Mouse (Mus musculus) ES-CJ7 (cell line): ENCODE measurements at regions not wholly inside any gene's neighbourhood (a gene's known extent, or its start where the extent isn't known, plus 50 kb on each side); places are given as distances from the start of the nearest gene placed in this dataset.

ENCODE experiments used
- DNase-seq: peaks from one replicate; pipeline ENCODE4 v3.0.0; 2011; ENCODE audit warnings: low read depth, low spot score

DNA sequence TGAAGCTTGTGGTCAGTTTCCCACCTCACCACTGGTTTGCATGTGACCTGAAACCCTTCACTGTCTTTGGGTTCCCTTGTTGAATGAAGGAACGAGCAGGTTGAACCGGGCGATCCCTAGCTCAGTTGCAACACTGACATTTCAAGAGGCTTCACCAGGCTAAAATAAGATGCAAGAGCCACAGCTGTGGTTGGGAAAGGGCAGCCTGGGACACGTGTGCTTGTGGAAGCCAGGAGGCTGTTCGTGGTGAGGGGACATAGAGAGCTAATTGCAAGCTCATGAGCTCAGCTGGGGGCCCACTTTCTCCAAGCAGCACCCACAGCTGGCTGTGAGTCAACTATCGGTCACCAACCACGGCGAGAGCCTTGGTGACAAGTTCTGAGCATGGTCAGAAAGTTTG is 64.8 kb upstream of the 1600014C23Rik start:
- DNase-seq, result no peak

- no peak for DNase-seq
These were observed 63.5 kb upstream of the 1600014C23Rik start for GRCm38 (mm10) chr17:45797121-45797520.

DNA sequence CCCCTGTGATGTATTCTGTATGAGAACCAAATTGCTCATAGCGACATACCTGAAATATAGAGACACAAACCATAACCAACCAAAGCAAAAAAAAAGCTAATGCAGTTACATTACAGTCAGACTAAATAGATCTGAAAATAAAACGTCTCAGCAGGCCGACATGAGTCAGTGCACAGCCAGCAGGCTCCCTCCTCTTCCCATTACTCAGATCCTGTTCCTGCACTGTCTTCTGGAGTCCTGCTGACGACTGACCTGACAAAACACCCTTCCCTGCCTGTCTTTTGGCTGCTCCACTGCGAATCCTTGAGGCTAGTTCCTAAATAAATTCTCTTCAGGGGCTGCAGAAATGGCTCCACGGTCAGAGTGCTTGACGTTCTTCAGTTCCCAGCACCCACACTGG is 61.3 kb upstream of the 1600014C23Rik start:
- no peak for DNase-seq

GRCm38 (mm10) chr17:45790959-45791520 is 57.4 kb upstream of the 1600014C23Rik start:
- DNase-seq, result peak; percentile 40

DNA sequence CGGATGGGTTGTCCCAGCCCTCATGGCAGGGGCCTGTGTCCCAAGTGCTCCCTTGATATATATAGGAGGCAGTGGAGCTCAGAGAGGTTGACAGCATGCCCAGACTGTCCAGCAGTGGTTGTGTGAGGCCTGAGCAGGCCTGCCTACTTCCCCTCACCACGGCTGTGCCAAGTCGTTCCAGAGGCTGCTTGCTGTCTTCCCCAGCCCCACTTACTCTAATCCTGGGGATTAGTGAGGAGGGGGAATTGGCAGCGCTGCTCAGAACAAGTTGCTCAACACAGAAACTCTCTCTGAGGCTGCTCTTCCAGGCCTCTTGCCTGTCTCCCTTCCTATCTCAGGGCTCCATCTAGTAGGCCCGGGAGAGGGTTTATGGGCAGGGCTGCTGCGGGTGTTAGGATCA is 56.1 kb upstream of the 1600014C23Rik start:
- no peak for DNase-seq

- no peak for DNase-seq
These were observed 51.3 kb upstream of the 1600014C23Rik start for GRCm38 (mm10) chr17:45784905-45785304.

DNA sequence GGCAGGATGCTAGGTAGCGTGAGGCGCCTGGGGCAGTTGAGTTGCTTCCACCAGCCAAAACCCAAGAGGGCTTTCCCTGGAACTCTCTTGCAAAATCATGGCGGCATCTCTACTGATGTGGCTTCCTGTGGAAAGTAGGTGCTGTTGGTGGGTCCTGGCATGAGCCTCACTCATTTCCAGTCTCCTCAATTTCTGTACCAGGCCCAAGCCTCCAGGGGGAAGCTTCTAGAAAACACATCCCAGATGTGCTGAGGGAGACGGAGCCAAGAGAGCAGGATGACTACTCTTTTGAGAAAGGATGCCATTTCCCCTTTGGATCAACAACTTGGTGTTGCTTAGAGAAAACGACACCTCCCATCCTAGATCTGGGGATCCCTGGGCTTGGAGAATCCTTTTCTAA is 50.9 kb upstream of the 1600014C23Rik start:
- no peak for DNase-seq
